Mouse (Mus musculus) stomach, postnatal 0 days (tissue): ENCODE results near the gene Arhgef28. TPM values are rescaled to one million over a fixed set of nuclear protein-coding genes. Genes with fewer than 3 reads are reported as not detected.

Source experiments
- ATAC-seq: fragments of 200-750 bp; cut with Nextera tagmentation; 2 replicates; pipeline ENCODE4 v1.8.0; 2017; ENCODE audit not compliant: low FRiP score, low TSS enrichment
- DNase-seq: peaks from one replicate; pipeline ENCODE4 v3.0.0-alpha.2; 2016; ENCODE audit warnings: low spot score
- H3K27ac ChIP-seq: fragments of 300-500 bp; sonication (generic); replicated peaks from 2 replicates; pipeline ENCODE4 v1.5.1; 2014; ENCODE audit warnings: mild to moderate bottlenecking, control low read depth
- H3K27me3 ChIP-seq: fragments of 300-500 bp; sonication (generic); 2 replicates; pipeline ENCODE4 v1.6.1; 2014; ENCODE audit warnings: low read length; ENCODE audit not compliant: control insufficient read depth, insufficient read depth
- H3K36me3 ChIP-seq: fragments of 300-500 bp; sonication (generic); 2 replicates; pipeline ENCODE4 v1.6.1; 2014; ENCODE audit warnings: low read length, mixed read lengths; ENCODE audit not compliant: control insufficient read depth, insufficient read depth
- H3K4me1 ChIP-seq: fragments of 300-500 bp; sonication (generic); replicated peaks from 2 replicates; pipeline ENCODE4 v1.6.1; 2014; ENCODE audit warnings: antibody characterized with exemption; ENCODE audit not compliant: control insufficient read depth, insufficient read depth
- H3K4me2 ChIP-seq: fragments of 300-500 bp; sonication (generic); replicated peaks from 2 replicates; pipeline ENCODE4 v1.6.1; 2014; ENCODE audit warnings: low read depth, mild to moderate bottlenecking, control low read depth, moderate library complexity
- H3K4me3 ChIP-seq: fragments of 300-500 bp; sonication (generic); 2 replicates; pipeline ENCODE4 v1.5.1; 2014; ENCODE audit warnings: low read depth, low read length, control low read depth
- H3K9ac ChIP-seq: fragments of 300-500 bp; sonication (generic); 2 replicates; pipeline ENCODE4 v1.6.1; 2014; ENCODE audit warnings: mild to moderate bottlenecking, low read length, control low read depth, mixed read lengths
- H3K9me3 ChIP-seq: fragments of 300-500 bp; sonication (generic); 2 replicates; pipeline ENCODE4 v1.6.1; 2016; ENCODE audit warnings: low read length; ENCODE audit not compliant: control insufficient read depth
- CTCF ChIP-seq: IDR thresholded peaks from 2 replicates; pipeline ENCODE4 v1.5.1; 2016; ENCODE audit warnings: antibody characterized with exemption, low read depth, mild to moderate bottlenecking, moderate library complexity
- EP300 ChIP-seq: optimal IDR thresholded peaks from 2 replicates; pipeline ENCODE3; 2016; ENCODE audit warnings: antibody characterized with exemption
- WGBS: fragments of 180-500 bp; shearing (Covaris S2); extraction: QIAGEN DNeasy Blood & Tissue Kit; methylation state at CpG from one replicate; pipeline ENCODE4 v1.1.7; 2014; 5-methylcytosine and 5-hydroxymethylcytosine counted together
- polyA plus RNA-seq: library from polyadenylated mRNA; unstranded; fragments of >200 nt; fragmentation: Nextera tagmentation; extraction: Ambion mirVana; gene quantifications from 2 replicates; pipeline ENCODE4 v1.2.1, GENCODE M21; 2015

Gene Arhgef28
- polyA plus RNA-seq, 1 experiment from 2014 or later = 23.1 TPM

GRCm38 (mm10) chr13:98182330-98182729, 23.9 kb downstream of the Arhgef28 start:
- 86% methylated on average over 11 of the region's 11 CpGs for WGBS
- Histone ChIP-seq H3K4me3 (no peak overlapping the region), H3K4me1 (no peaks in the 10 kb centered on the region), H3K9ac (no peak overlapping the region), H3K27ac (no peak overlapping the region; the same call in 1 of the 2 replicates), H3K4me2 (no peak overlapping the region), H3K36me3 (no peaks in the 10 kb centered on the region), H3K9me3 (no peaks in the 10 kb centered on the region), H3K27me3 (no peaks in the 10 kb centered on the region)
- no peak for TF ChIP-seq CTCF
- ATAC-seq = no peak
- no peak for DNase-seq

- H3K9ac ChIP-seq = no peak overlapping the region
- ATAC-seq (no peak), DNase-seq (no peak)
- no peaks in the 10 kb centered on the region for H3K27me3 ChIP-seq
- no peak overlapping the region for H3K27ac ChIP-seq
- TF ChIP-seq CTCF = no peak
- TF ChIP-seq EP300 = no peak
- H3K4me3 ChIP-seq = no peak overlapping the region
- H3K36me3 ChIP-seq = no peaks in the 10 kb centered on the region
- 72% methylated on average over 8 of the region's 8 CpGs for WGBS
- no peaks in the 10 kb centered on the region for H3K9me3 ChIP-seq
- no peak overlapping the region for H3K4me2 ChIP-seq
- no peaks in the 10 kb centered on the region for H3K4me1 ChIP-seq
Measured at GRCm38 (mm10) chr13:98180636-98181035, 25.6 kb downstream of the Arhgef28 start.

GRCm38 (mm10) chr13:98175323-98176007, 30.8 kb downstream of the Arhgef28 start:
- no peak for TF ChIP-seq CTCF
- TF ChIP-seq EP300 = no peak
- no peaks in the 10 kb centered on the region for H3K9me3 ChIP-seq
- H3K36me3 ChIP-seq = no peaks in the 10 kb centered on the region
- 0 out of 2 replicates have a peak, but pooled peaks have one; percentile 35 for ATAC-seq
- H3K9ac ChIP-seq = no peak overlapping the region
- no peaks in the 10 kb centered on the region for H3K27me3 ChIP-seq
- WGBS = 34% methylated on average over 10 of the region's 10 CpGs
- peak; percentile 28 for DNase-seq
- no peak overlapping the region for H3K4me3 ChIP-seq
- no peaks in the 10 kb centered on the region for H3K4me1 ChIP-seq
- no peak overlapping the region for H3K4me2 ChIP-seq
- peak overlapping the region; percentile 49 for H3K27ac ChIP-seq

GRCm38 (mm10) chr13:98173008-98173407, 33.2 kb downstream of the Arhgef28 start:
- Histone ChIP-seq H3K4me3 (no peak overlapping the region), H3K9me3 (no peaks in the 10 kb centered on the region)

GRCm38 (mm10) chr13:98172365-98172764, 33.9 kb downstream of the Arhgef28 start:
- Histone ChIP-seq H3K4me1 (no peaks in the 10 kb centered on the region), H3K9me3 (no peaks in the 10 kb centered on the region), H3K36me3 (no peaks in the 10 kb centered on the region), H3K4me2 (no peak overlapping the region), H3K9ac (no peak overlapping the region), H3K27me3 (no peaks in the 10 kb centered on the region), H3K4me3 (no peak overlapping the region), H3K27ac (no peak overlapping the region)
- 59% methylated on average over 11 of the region's 11 CpGs for WGBS
- DNase-seq = no peak
- no peak; the same call in 1 of the 2 replicates for ATAC-seq
- TF ChIP-seq CTCF (no peak), EP300 (no peak)

More at GRCm38 (mm10) chr13:98173008-98173407, 33.2 kb downstream of the Arhgef28 start:
- no peak overlapping the region for H3K4me2 ChIP-seq
- 88% methylated on average over 6 of the region's 6 CpGs for WGBS
- H3K27ac ChIP-seq = no peak overlapping the region
- no peak for ATAC-seq
- TF ChIP-seq EP300 (no peak), CTCF (no peak)
- no peaks in the 10 kb centered on the region for H3K27me3 ChIP-seq
- H3K36me3 ChIP-seq = no peaks in the 10 kb centered on the region
- DNase-seq = no peak
- no peaks in the 10 kb centered on the region for H3K4me1 ChIP-seq
- H3K9ac ChIP-seq = no peak overlapping the region

- 90% methylated on average over 4 of the region's 4 CpGs for WGBS
- Histone ChIP-seq H3K36me3 (no peaks in the 10 kb centered on the region), H3K9me3 (no peaks in the 10 kb centered on the region), H3K4me1 (no peaks in the 10 kb centered on the region), H3K27me3 (no peaks in the 10 kb centered on the region), H3K4me3 (no peak overlapping the region), H3K9ac (no peak overlapping the region), H3K27ac (no peak overlapping the region), H3K4me2 (no peak overlapping the region)
- no peak for TF ChIP-seq EP300
- no peak for TF ChIP-seq CTCF
- no peak for ATAC-seq
- DNase-seq = no peak
Measured at GRCm38 (mm10) chr13:98171706-98172105, 34.5 kb downstream of the Arhgef28 start.
